Mouse (Mus musculus): ENCODE results near the gene Zfp758.
A peak's percentile ranks its signal among the peaks of the same experiment; 100 is the strongest.
"Not testable (repeated sequence)": the region's sequence is repeated elsewhere in the genome, so short reads cannot be mapped to it uniquely, and the experiment has no call there.

The Zfp758 gene

DNA sequence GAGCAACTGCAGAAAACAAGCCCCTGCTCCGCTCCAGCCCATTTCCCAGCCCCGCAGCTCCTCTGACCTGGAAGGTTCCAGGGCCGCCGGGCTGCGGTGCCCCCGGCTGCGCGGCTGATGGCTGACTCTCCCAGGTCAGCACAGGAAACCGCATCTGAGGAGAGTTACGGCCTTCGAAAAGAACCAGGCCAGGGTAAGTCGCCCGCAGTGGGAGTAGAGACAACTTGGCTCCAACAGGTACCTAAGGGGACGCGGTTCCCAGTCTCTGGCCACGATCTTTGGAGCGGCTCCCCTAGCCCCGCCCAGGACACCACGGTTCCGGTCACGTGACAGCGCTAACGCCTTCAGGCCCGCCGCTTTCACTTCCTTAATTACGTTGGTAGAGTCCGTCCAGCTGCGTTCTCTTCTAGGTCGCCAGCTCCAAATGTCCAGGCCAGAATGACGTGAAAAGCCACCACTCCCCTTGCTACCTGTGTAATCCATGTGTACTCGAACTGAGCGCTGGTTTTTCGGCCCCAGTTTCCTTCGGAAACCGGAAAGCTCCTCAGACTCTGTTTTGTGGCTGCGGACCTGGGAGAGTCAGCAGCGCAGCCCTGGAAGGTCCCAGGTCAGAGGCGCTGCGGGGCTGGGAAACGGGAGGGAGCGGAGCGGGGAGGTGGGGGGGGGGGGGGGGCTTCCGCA, at the start of gene Zfp758, which contains the start of gene Zfp944:
TSS of gene Zfp758 (plus strand) at position 353 of the 681 bp plus-strand sequence.
TSS of gene Zfp944 (minus strand) at position 300 of the 681 bp plus-strand sequence.
- peak; percentile 66 for DNase-seq

DNA sequence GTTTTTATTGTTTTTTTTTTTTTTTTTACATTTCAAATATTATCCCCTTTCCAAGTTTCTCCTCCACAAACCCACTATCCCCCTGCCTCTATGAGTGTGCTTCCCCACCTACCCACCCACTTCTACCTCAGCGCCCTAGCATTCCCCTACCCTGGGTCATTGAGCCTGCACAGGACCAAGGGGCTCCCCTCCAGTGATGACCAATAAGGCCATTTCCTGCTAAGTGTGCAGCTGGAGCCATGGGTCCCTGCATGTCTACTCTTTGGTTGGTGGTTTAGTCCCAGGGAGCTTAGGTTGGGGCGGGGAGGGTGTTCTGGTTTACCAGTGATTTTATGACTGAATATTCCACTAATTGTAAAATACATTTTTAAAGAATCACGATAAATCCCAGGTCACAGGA, 47.0 kb upstream of the Zfp758 start:
- DNase-seq, result not testable (repeated sequence)

DNA sequence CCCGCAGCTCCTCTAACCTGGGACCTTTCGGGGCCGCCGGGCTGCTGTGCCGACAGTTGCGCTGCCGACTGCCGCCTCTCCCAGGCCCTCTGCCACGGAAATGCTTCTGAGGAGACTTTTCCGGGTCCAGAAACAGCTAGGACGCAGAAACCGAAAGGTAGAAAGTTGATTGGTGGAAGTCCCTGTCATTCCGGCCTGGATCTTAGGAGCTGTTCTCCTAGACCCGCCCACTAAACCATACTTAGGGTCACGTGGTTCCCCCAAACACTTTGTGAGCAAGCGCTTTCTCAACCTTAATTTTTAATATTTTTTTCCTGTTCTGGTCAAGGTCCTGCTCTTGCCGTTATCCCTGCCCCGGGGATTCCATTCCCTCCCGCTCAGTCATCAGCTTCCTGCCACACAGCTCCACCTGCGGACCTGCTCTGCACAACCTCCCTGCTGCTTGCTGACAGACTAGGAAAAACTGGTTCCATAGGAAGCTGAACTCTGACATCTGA, 46.5 kb upstream of the Zfp758 start, which contains the start of gene CT030661.1:
TSS of gene CT030661.1 (minus strand) at position 108 of the 497 bp plus-strand sequence.
- DNase-seq, result peak; percentile 98

DNA sequence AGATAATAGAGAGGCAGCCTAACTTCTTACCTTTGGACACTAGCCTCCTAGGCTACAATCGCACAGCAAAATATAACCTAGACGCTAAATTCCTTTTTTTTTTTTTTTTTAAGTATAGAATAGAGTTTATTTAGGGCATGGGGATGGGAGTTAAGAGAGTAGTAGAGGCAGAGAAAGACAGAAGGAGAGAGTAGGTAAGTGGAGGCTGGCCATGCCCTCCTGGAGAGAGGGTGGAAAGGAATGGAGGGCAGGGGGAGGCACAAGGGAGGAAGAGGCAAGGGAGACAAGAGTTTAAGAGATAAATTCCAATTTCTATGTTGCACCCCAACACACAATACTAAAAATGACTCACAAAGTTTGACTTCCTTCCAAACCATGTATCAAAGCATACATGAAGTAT, 46.0 kb upstream of the Zfp758 start:
- DNase-seq, result not testable (repeated sequence)

DNA sequence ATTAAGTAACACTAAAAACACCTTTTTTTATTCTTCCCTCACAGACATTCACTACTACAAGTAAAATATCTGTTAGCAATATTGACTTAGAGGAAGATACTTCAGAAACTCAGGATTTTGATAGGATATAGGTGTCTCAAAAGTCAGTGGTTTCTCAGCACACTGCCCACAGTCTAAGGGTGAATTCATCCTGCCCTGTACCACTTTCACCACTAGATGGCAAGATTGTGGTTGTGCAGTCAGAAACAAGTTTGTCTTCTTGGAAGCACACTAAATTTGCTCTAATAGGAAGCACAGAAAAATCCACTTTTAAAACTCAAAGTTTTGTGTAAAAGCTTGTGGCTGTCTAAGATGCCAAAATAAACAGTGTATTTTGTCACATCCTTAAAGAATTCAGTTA, 8.5 kb upstream of the Zfp758 start:
- peak; percentile 65 for DNase-seq

DNA sequence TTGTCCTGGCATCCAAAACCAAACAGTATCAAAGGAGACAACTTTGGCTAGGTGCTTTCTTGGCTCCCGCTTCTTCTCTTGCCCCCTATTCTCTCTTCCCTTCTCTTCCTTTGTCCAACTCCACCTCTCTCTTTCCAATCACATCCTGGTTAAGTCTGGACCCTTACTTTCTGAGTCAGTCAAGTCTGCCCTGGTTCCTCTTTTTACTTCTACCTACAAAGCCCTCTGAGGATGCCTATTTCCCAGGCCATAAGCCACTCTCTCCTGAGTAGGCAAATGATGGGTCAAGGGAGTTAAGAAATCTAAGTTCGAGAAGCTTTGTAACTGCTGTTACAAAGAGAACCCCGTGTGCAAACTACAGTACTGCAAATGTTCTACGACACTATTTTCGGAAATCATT, 681 bp upstream of the Zfp758 start:
- no peak for DNase-seq

DNA sequence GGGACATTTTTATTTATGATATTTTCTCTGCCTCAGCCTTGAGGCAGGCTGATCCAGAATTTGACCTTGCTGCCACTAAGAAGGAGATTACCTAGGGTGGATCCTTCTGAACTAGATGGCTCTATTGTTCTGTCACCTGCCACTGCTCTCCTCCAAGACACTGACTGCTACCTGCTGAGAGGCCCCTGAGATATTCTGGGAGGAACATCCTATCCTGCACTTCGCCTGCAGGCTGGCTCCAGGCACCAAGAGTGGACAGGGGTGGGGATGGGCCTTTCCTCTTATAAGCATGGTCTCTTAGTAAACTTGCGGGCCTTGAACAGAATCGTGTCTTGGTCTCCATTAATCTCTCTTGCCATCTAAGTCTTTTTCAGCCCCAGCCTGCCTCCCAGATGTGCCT, 2.6 kb downstream of the Zfp758 start:
- no peak for DNase-seq

DNA sequence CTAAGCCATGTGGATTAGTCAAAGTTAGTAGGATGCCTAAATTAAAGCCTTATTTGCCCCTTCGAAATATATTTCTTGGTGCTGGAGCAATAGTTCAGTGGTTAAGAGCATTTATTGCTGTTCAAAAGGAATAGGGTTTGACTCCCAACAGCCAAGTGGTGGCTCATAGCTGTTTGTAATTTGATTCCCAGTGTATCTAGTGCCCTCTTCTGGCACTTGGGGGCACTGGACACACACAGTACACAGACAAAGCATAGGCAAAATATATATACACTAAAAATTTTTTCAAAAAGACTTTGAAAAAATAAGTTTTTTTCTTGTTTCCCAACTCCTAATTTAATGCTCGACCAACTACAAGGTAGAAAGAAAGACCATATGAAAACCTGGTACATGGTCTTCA, 49.5 kb downstream of the Zfp758 start:
- peak; percentile 55 for DNase-seq

DNA sequence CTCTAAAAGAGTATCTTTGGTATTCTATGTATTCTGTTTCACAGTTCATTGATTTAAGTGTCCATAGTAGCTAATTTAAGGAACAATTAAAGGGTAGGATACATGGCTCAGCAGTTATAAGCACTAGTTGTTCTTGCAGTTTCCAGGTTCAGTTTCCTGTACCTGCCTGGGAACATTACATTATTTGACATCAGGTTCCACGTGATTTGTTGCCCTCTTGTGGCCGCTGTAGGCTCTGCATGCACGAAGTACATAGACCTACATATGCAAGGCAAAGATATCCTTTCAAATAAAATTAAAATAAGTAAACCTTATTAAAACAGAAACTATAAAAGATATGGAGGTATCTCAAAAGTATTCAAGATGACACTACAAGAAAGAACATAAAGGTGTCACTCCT, 56.3 kb downstream of the Zfp758 start:
- DNase-seq, result peak; percentile 79

DNA sequence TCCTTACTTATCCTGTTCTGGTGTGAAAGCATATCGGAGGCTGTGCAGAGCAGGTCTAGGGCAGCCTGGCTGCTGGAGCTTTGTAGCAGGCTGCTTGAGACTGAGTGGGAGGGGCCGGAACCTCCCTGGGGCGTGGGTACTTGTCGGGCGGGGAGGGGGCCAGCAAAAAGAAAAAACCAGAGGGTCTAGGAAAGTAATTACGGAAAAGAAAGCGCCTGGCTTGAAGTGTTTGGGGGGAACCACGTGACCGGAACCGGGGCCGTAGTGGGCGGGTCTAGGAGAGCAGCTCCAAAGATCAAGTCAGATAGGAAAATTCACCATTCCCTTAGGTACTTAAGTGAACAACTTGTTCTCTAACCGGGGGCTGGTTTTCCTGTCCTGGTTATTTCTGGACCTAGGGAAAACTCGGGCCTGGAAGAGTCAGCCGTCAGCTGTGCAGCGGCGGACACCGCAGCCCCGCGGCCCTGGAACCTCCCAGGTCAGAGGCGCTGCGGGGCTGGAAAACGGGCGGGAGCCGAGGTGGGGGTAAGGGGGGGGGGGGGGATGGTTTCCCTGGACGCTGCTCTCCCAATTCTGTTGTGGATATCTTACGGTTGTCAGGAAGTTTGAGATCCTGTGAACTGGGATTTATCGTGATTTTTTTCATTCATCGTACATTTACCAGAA, 62.8 kb downstream of the Zfp758 start, which contains the start of gene Zfp946:
TSS of gene Zfp946 (plus strand) at position 271 of the 666 bp plus-strand sequence.
- peak; percentile 92 for DNase-seq

DNA sequence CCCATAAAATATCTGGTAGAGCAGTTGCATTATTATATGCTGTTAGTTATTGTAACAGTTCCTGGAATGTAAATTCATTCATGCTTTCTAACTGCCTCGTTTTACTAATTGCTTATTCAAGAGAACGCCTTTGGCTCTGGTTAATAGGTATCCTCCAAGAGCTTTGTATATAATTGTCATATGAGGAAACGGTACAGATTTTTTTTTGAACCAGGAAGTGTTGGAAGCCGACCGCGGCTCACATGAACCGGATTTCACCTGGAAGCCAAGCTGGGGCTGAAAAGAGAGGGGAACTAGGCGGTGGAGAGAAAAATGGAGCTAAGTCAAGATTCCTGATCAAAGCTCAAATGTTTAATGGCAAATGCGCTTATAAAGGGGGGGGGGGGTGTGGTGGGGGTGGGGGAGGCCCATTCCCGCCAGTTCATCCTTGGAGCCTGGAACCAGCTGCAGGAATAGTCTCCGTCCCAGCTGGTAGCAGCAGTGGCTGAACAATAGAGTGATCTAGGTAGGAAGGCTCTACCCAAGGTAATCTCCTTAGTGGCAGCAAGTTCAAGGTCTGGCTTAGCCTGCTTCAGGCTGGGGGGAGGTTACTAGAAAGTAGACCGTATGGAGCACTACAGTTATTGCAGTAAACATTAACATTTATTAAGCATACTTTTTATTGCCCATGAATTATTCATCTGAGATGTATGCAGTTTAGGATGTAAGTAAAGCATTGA, 63.5 kb downstream of the Zfp758 start:
- DNase-seq, result peak; percentile 34

All from kidney, adult 9 months (tissue).